Mouse (Mus musculus) midbrain, postnatal 0 days (tissue): ENCODE results near the gene Gna11. TPM values are rescaled to one million over a fixed set of nuclear protein-coding genes. Genes with fewer than 3 reads are reported as not detected.

Source experiments
- ATAC-seq: fragments of 200-750 bp; cut with Nextera tagmentation; 2 replicates; pipeline ENCODE4 v1.8.0; 2017; ENCODE audit warnings: moderate number of reproducible peaks, mild to moderate bottlenecking, moderate TSS enrichment, moderate library complexity; ENCODE audit not compliant: low FRiP score
- DNase-seq: peaks from one replicate; pipeline ENCODE4 v3.0.0-alpha.2; 2015; ENCODE audit warnings: low spot score
- H3K27ac ChIP-seq: fragments of 300-500 bp; sonication (generic); 2 replicates; pipeline ENCODE4 v1.5.1; 2014; ENCODE audit warnings: low read depth, mild to moderate bottlenecking, low read length, mixed read lengths
- H3K27me3 ChIP-seq: fragments of 300-500 bp; sonication (generic); 2 replicates; pipeline ENCODE4 v1.6.1; 2014; ENCODE audit warnings: low read length, control low read depth, mixed read lengths; ENCODE audit not compliant: insufficient read depth
- H3K36me3 ChIP-seq: fragments of 300-500 bp; sonication (generic); 2 replicates; pipeline ENCODE4 v1.6.1; 2014; ENCODE audit warnings: low read length, control low read depth, mixed read lengths; ENCODE audit not compliant: insufficient read depth
- H3K4me1 ChIP-seq: fragments of 300-500 bp; sonication (generic); 2 replicates; pipeline ENCODE4 v1.6.1; 2014; ENCODE audit warnings: mild to moderate bottlenecking, control low read depth, antibody characterized with exemption, low read length, mixed read lengths; ENCODE audit not compliant: insufficient read depth
- H3K4me2 ChIP-seq: fragments of 300-500 bp; sonication (generic); 2 replicates; pipeline ENCODE4 v1.6.1; 2014; ENCODE audit warnings: low read depth, mild to moderate bottlenecking, low read length, mixed read lengths; ENCODE audit not compliant: poor library complexity, severe bottlenecking
- H3K4me3 ChIP-seq: fragments of 300-500 bp; sonication (generic); 2 replicates; pipeline ENCODE4 v1.5.1; 2014; ENCODE audit warnings: low read depth, mild to moderate bottlenecking, low read length, moderate library complexity
- H3K9ac ChIP-seq: fragments of 300-500 bp; sonication (generic); replicated peaks from 2 replicates; pipeline ENCODE4 v1.6.1; 2014; ENCODE audit warnings: mild to moderate bottlenecking, low read length, moderate library complexity, mixed read lengths; ENCODE audit not compliant: poor library complexity, severe bottlenecking
- H3K9me3 ChIP-seq: fragments of 300-500 bp; sonication (generic); 2 replicates; pipeline ENCODE4 v1.6.1; 2016; ENCODE audit warnings: low read length, control low read depth
- CTCF ChIP-seq: IDR thresholded peaks from 2 replicates; pipeline ENCODE4 v1.5.1; 2016; ENCODE audit warnings: antibody characterized with exemption, mild to moderate bottlenecking
- WGBS: fragments of 180-500 bp; shearing (Covaris S2); extraction: QIAGEN DNeasy Blood & Tissue Kit; methylation state at CpG from one replicate; pipeline ENCODE4 v1.1.7; 2014; 5-methylcytosine and 5-hydroxymethylcytosine counted together
- polyA plus RNA-seq: library from polyadenylated mRNA; unstranded; fragments of >200 nt; fragmentation: Nextera tagmentation; extraction: Ambion mirVana; gene quantifications from 2 replicates; pipeline ENCODE4 v1.2.1, GENCODE M21; 2015
- total RNA-seq: library from RNA; depleted of rRNA; stranded (reverse); fragments of >200 nt; gene quantifications from 2 replicates; pipeline ENCODE4 v1.2.3, GENCODE M21; 2014

Gene Gna11
- total and polyA plus RNA-seq, 2 experiments from 2014 or later = 108 to 130 TPM

DNA sequence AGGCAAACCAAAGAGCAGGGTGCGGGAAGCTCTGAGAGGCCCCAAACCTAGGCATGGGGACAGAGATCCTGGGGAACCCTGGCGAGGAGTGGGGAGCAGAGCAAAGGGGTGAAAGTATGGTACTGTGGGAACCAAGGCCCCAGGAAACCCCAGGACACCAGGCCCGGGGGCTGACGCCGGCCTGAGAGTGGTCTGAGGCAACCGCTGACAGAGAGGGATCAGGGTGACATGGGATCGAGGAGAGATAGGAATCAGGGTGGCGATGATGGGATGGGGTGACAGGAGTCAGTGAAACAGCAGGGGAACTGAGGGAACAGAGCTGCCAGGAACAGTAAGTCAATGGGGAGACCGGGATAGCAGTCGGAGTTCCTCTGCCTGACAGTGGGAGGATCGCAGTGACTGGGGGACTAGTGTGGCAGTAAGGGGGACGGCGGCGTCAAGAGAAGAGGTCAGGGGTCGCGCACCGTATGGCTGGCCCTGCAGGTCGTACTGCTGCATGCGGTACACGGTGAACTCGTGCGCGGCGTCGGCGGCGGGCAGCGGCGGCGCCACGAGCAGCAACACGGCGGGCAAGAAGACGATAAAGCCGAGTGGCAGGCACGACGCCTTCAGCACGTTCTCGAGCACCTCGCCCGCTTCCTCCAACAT lies 49.2 kb downstream of the Gna11 start:
- H3K9me3 ChIP-seq = no peaks in the 10 kb centered on the region
- H3K36me3 ChIP-seq = peaks cover 22% of the 10 kb centered on the region
- ATAC-seq (peak; percentile 33), DNase-seq (peak; percentile 22)
- 2% methylated on average over 40 of the region's 41 CpGs for WGBS
- no peak for TF ChIP-seq CTCF
- peak overlapping the region; percentile 69 for H3K4me3 ChIP-seq
- H3K4me2 ChIP-seq = peak overlapping the region; percentile 91
- H3K4me1 ChIP-seq = peaks cover 6% of the 10 kb centered on the region; the same call in 1 of the 2 replicates
- H3K27ac ChIP-seq = peak overlapping the region; percentile 78
- H3K9ac ChIP-seq = peak overlapping the region; percentile 83
- no peaks in the 10 kb centered on the region for H3K27me3 ChIP-seq

DNA sequence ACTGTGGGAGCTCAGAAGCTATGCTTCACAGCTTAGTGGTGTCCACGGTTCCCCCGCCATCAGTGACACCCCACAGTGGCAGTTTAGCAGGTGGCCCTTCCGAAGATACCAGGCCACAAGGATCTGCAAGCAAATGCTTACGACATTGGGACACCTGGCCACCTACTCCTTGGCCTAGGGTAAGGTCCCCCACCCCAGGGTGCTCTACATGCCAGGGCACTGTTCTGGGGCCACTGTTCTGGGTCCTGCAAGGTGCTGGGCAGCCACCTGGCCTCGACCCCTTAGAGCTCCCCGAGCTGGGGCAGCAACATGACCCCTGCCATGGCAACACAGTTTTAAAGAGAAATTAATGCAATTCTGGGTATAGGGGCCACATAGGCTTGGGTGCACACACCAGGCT lies 49.8 kb downstream of the Gna11 start:
- ATAC-seq = no peak
- WGBS = 74% methylated on average over 6 of the region's 6 CpGs
- H3K27me3 ChIP-seq = no peaks in the 10 kb centered on the region
- no peak overlapping the region; the same call in 1 of the 2 replicates for H3K27ac ChIP-seq
- peaks cover 28% of the 10 kb centered on the region for H3K36me3 ChIP-seq
- DNase-seq = no peak
- no peak for TF ChIP-seq CTCF
- H3K4me2 ChIP-seq = peak overlapping the region; percentile 91
- peak overlapping the region; percentile 69 for H3K4me3 ChIP-seq
- H3K9ac ChIP-seq = peak overlapping the region; percentile 83
- no peaks in the 10 kb centered on the region for H3K9me3 ChIP-seq
- H3K4me1 ChIP-seq = peaks cover 6% of the 10 kb centered on the region; the same call in 1 of the 2 replicates

DNA sequence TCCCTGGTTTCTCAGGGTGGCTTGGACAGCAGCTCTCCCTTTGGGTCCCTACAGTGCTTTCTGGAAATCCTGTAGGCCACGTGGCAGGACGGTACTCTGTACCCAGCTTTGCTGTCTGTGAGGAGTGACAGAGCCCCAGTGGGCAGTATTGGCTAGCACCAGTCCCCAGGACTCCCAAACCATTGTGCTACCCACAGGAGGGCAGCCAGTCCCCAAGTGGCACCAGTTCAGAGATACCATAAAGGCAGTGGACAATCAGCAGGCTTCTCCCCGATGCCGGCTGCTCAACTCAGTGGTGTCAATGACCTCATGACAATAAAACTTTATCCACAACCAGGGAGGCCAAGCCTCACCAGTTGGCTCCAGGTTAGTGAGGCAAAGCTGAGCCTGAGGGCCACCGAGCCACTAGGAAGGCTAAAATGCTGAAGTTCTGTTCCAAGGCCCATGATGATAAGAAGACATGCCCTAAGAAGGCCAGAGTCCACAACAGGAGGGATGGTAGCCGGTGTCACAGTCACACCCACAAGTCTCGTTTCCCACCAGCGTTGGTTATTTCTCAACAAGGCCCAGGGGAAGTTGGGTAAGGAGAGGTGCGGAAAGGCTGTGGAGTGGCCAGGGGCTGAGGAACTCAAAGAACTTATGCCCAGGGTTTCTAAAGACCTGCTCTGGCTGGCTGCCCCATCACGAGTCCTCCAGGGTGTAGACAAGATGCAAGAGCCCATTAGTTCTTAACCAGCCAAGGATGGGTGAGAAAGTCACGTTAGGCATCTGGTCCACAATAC lies 50.5 kb downstream of the Gna11 start:
- Histone ChIP-seq H3K36me3 (peaks cover 35% of the 10 kb centered on the region), H3K9me3 (no peaks in the 10 kb centered on the region), H3K4me1 (peaks cover 6% of the 10 kb centered on the region; the same call in 1 of the 2 replicates), H3K9ac (no peak overlapping the region), H3K4me3 (peak overlapping the region; percentile 69; the same call in 1 of the 2 replicates), H3K27me3 (no peaks in the 10 kb centered on the region), H3K4me2 (0 out of 2 replicates have a peak overlapping the region, but pooled peaks have one; percentile 91), H3K27ac (no peak overlapping the region)
- ATAC-seq (no peak), DNase-seq (no peak)
- WGBS = 94% methylated on average over 11 of the region's 11 CpGs
- no peak for TF ChIP-seq CTCF

DNA sequence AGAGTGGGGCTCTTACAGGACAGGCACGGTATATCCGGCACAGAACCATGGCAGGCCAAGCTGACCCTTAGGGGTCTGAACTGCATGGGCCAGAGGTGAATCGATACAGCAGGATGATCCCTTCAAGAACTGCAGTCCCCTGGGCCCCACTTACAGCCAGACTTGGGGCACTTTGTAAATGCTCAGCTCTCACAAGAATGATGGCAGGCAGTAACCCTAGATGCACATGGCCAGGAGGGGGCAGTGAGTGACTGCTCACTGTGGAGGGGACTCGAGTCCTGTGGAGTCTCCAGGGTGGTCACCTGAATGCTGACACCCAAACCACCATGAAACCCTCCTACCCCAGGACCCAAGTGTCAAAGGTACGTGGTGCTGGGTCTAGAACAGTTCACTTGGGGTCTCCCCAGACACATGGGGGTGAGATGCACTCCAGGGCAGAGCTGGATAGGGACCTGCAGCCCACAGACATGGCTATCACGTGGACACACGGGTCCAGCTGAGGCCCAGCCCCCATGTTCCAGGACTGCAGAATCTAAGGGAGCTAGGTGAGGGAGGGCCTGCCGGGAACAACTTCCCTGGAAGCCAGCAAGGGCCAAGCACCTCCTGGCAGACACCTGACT lies 51.3 kb downstream of the Gna11 start:
- H3K9me3 ChIP-seq = no peaks in the 10 kb centered on the region
- peaks cover 6% of the 10 kb centered on the region; the same call in 1 of the 2 replicates for H3K4me1 ChIP-seq
- no peak overlapping the region for H3K9ac ChIP-seq
- no peaks in the 10 kb centered on the region for H3K27me3 ChIP-seq
- no peak for DNase-seq
- no peak overlapping the region for H3K4me3 ChIP-seq
- 91% methylated on average over 8 of the region's 8 CpGs for WGBS
- ATAC-seq = no peak
- no peak overlapping the region for H3K27ac ChIP-seq
- peaks cover 40% of the 10 kb centered on the region for H3K36me3 ChIP-seq
- no peak overlapping the region for H3K4me2 ChIP-seq
- TF ChIP-seq CTCF = peak; percentile 51

DNA sequence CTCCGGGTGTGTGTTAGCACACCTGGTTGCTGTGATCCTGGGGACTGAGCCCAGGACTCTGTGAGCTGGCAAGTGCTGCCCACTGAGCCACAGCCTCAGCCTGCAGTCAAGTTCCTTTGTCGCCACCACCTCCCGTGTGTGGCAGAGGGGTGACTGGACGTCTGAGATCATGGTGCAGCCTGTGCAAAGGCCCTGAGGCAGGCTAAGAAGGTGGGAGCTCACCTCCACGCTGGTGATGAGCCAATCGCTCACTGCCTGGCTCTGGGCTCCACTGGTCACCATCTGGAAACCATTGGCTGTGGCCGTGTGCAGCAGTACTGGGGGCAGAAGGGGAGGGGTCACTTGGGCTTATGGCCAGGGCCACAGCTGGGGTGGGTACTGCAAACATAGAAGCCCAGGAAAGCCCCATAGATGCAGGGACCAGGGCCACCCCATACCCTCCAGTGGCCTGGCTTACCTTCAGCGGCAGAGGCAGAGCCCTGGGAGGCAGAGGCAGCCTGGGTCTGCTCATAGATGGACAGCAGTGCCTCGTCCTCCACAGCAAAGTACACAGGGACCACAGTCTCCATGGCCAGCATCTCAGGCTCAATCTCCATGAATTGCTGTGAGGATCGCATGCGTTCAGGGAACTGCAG lies 52.3 kb downstream of the Gna11 start:
- no peak for DNase-seq
- peaks cover 6% of the 10 kb centered on the region; the same call in 1 of the 2 replicates for H3K4me1 ChIP-seq
- WGBS = 91% methylated on average over 11 of the region's 11 CpGs
- no peak for TF ChIP-seq CTCF
- no peak overlapping the region for H3K4me2 ChIP-seq
- no peaks in the 10 kb centered on the region for H3K9me3 ChIP-seq
- no peaks in the 10 kb centered on the region for H3K27me3 ChIP-seq
- ATAC-seq = no peak
- H3K4me3 ChIP-seq = no peak overlapping the region
- no peak overlapping the region for H3K9ac ChIP-seq
- no peak overlapping the region for H3K27ac ChIP-seq
- peaks cover 50% of the 10 kb centered on the region for H3K36me3 ChIP-seq
